Mouse (Mus musculus): Measurements from ENCODE around the gene Fam131a. TPM values are rescaled to one million over a fixed set of nuclear protein-coding genes. Genes with fewer than 3 reads are reported as not detected.

Gene Fam131a
- polyA plus RNA-seq, 1 experiment, result 7.7 TPM

DNA sequence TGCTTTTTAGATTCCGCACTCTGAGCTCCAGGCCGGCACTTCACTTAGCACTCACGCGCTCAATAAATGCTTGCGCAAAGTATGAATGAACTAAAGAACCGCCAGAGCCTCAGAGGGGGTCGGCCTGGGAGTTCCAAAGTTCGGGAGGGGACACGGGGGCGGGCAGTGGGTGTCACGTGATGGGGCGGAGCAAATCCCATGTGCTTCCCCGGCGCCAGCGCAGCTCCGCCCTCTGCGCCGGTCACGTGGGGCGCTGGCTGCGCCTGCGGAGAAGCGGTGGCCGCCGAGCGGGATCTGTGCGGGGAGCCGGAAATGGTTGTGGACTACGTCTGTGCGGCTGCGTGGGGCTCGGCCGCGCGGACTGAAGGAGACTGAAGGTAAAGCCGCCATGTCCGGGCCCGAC, 20.5 kb upstream of the Fam131a start:
- peaks cover 10% of the 10 kb centered on the region for H3K4me1 ChIP-seq (ENCODE audit: control insufficient read depth, insufficient read depth, low read length)
- H3K4me3 ChIP-seq (ENCODE audit: insufficient read depth, low read length), result peak overlapping the region; percentile 99; the same call in 1 of the 2 replicates
- TF ChIP-seq POLR2A (IDR thresholded peaks at IDR 0.05; ENCODE audit: low read depth, low read length) (peak; percentile 79), CTCF (IDR thresholded peaks at IDR 0.05; ENCODE audit: borderline replicate concordance, insufficient read depth, low read length) (no peak)
- H3K27ac ChIP-seq (ENCODE audit: insufficient read depth, low read length), result 0 out of 2 replicates have a peak overlapping the region, but pooled peaks have one; percentile 35

- H3K27ac ChIP-seq (ENCODE audit: insufficient read depth, low read length), result peak overlapping the region; percentile 83
- TF ChIP-seq CTCF (IDR thresholded peaks at IDR 0.05; ENCODE audit: borderline replicate concordance, insufficient read depth, low read length) (no peak), POLR2A (IDR thresholded peaks at IDR 0.05; ENCODE audit: low read depth, low read length) (0 out of 2 replicates have a peak, but pooled peaks have one; percentile 25)
- H3K4me1 ChIP-seq (ENCODE audit: control insufficient read depth, insufficient read depth, low read length), result peaks cover 14% of the 10 kb centered on the region
- peak overlapping the region; percentile 99 for H3K4me3 ChIP-seq (ENCODE audit: insufficient read depth, low read length)
Measured at GRCm38 (mm10) chr16:20672965-20673705, 19.9 kb upstream of the Fam131a start.

- peak overlapping the region; percentile 99 for H3K4me3 ChIP-seq (ENCODE audit: insufficient read depth, low read length)
- TF ChIP-seq POLR2A (IDR thresholded peaks at IDR 0.05; ENCODE audit: low read depth, low read length) (no peak; the same call in 1 of the 2 replicates), CTCF (IDR thresholded peaks at IDR 0.05; ENCODE audit: borderline replicate concordance, insufficient read depth, low read length) (no peak)
- peaks cover 14% of the 10 kb centered on the region for H3K4me1 ChIP-seq (ENCODE audit: control insufficient read depth, insufficient read depth, low read length)
- H3K27ac ChIP-seq (ENCODE audit: insufficient read depth, low read length), result peak overlapping the region; percentile 83; the same call in 1 of the 2 replicates
Measured at GRCm38 (mm10) chr16:20673706-20674303, 19.2 kb upstream of the Fam131a start.

DNA sequence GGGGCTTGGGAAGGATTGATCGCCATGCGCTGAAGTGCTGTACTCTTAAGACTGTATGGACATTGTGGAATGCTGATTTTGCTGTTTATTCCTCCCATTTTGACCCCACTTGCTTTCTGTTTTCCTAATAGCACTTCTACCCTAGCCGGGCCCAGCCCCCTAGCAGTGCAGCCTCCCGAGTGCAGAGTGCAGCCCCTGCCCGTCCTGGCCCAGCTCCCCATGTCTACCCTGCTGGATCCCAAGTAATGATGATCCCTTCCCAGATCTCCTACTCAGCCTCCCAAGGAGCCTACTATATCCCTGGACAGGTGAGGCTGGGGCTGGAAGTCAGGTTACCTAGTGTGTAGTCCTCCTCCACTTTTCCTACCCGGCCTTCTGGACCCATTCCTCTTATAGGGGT, 17.8 kb upstream of the Fam131a start:
- peaks cover 14% of the 10 kb centered on the region for H3K4me1 ChIP-seq (ENCODE audit: control insufficient read depth, insufficient read depth, low read length)
- TF ChIP-seq CTCF (IDR thresholded peaks at IDR 0.05; ENCODE audit: borderline replicate concordance, insufficient read depth, low read length) (no peak), POLR2A (IDR thresholded peaks at IDR 0.05; ENCODE audit: low read depth, low read length) (no peak)
- peak overlapping the region; percentile 99 for H3K4me3 ChIP-seq (ENCODE audit: insufficient read depth, low read length)
- no peak overlapping the region for H3K27ac ChIP-seq (ENCODE audit: insufficient read depth, low read length)

GRCm38 (mm10) chr16:20676702-20677101, 16.3 kb upstream of the Fam131a start:
- Histone ChIP-seq H3K4me3 (ENCODE audit: insufficient read depth, low read length) (no peak overlapping the region), H3K4me1 (ENCODE audit: control insufficient read depth, insufficient read depth, low read length) (peaks cover 14% of the 10 kb centered on the region), H3K27ac (ENCODE audit: insufficient read depth, low read length) (no peak overlapping the region)
- TF ChIP-seq POLR2A (IDR thresholded peaks at IDR 0.05; ENCODE audit: low read depth, low read length), result no peak
- no peak for TF ChIP-seq CTCF (IDR thresholded peaks at IDR 0.05; ENCODE audit: borderline replicate concordance, insufficient read depth, low read length)

GRCm38 (mm10) chr16:20677380-20677779, 15.7 kb upstream of the Fam131a start:
- no peak overlapping the region for H3K4me3 ChIP-seq (ENCODE audit: insufficient read depth, low read length)
- H3K27ac ChIP-seq (ENCODE audit: insufficient read depth, low read length), result peak overlapping the region; percentile 23; the same call in 1 of the 2 replicates
- H3K4me1 ChIP-seq (ENCODE audit: control insufficient read depth, insufficient read depth, low read length), result peaks cover 14% of the 10 kb centered on the region
- TF ChIP-seq CTCF (IDR thresholded peaks at IDR 0.05; ENCODE audit: borderline replicate concordance, insufficient read depth, low read length) (no peak), POLR2A (IDR thresholded peaks at IDR 0.05; ENCODE audit: low read depth, low read length) (no peak)

GRCm38 (mm10) chr16:20677974-20678675, 14.9 kb upstream of the Fam131a start:
- Histone ChIP-seq H3K4me3 (ENCODE audit: insufficient read depth, low read length) (no peak overlapping the region), H3K27ac (ENCODE audit: insufficient read depth, low read length) (peak overlapping the region; percentile 23; the same call in 1 of the 2 replicates), H3K4me1 (ENCODE audit: control insufficient read depth, insufficient read depth, low read length) (peaks cover 14% of the 10 kb centered on the region)
- TF ChIP-seq CTCF (IDR thresholded peaks at IDR 0.05; ENCODE audit: borderline replicate concordance, insufficient read depth, low read length) (no peak), POLR2A (IDR thresholded peaks at IDR 0.05; ENCODE audit: low read depth, low read length) (no peak)

GRCm38 (mm10) chr16:20690774-20691173, 2.3 kb upstream of the Fam131a start:
- Histone ChIP-seq H3K4me3 (ENCODE audit: insufficient read depth, low read length) (no peak overlapping the region), H3K4me1 (ENCODE audit: control insufficient read depth, insufficient read depth, low read length) (no peaks in the 10 kb centered on the region; the same call in 1 of the 2 replicates), H3K27ac (ENCODE audit: insufficient read depth, low read length) (no peak overlapping the region)
- TF ChIP-seq CTCF (IDR thresholded peaks at IDR 0.05; ENCODE audit: borderline replicate concordance, insufficient read depth, low read length) (no peak), POLR2A (IDR thresholded peaks at IDR 0.05; ENCODE audit: low read depth, low read length) (no peak)

- H3K27ac ChIP-seq (ENCODE audit: insufficient read depth, low read length), result no peak overlapping the region
- H3K4me1 ChIP-seq (ENCODE audit: control insufficient read depth, insufficient read depth, low read length), result no peaks in the 10 kb centered on the region; the same call in 1 of the 2 replicates
- TF ChIP-seq POLR2A (IDR thresholded peaks at IDR 0.05; ENCODE audit: low read depth, low read length), result no peak
- TF ChIP-seq CTCF (IDR thresholded peaks at IDR 0.05; ENCODE audit: borderline replicate concordance, insufficient read depth, low read length), result no peak
- no peak overlapping the region for H3K4me3 ChIP-seq (ENCODE audit: insufficient read depth, low read length)
Measured at GRCm38 (mm10) chr16:20691617-20692016, 1.4 kb upstream of the Fam131a start.

Data from embryonic fibroblast, embryonic 13.5 days (primary cell).